Mouse (Mus musculus): ENCODE data around the gene Lpp.

Lpp gene

GRCm38 (mm10) chr16:24822182-24822875 is 429.0 kb downstream of the Lpp start:
- no peak for DNase-seq

GRCm38 (mm10) chr16:24822918-24823317 is 429.6 kb downstream of the Lpp start:
- DNase-seq = no peak

GRCm38 (mm10) chr16:24826390-24826789 is 433.1 kb downstream of the Lpp start:
- DNase-seq = no peak

- no peak for DNase-seq
These were observed 435.0 kb downstream of the Lpp start for GRCm38 (mm10) chr16:24828207-24828803.

GRCm38 (mm10) chr16:24829860-24830259 is 436.6 kb downstream of the Lpp start:
- no peak for DNase-seq

- DNase-seq = no peak
These were observed 437.6 kb downstream of the Lpp start for GRCm38 (mm10) chr16:24830939-24831338.

GRCm38 (mm10) chr16:24833221-24833620 is 439.9 kb downstream of the Lpp start:
- DNase-seq = no peak

GRCm38 (mm10) chr16:24834536-24834935 is 441.2 kb downstream of the Lpp start:
- DNase-seq = no peak

GRCm38 (mm10) chr16:24836550-24836949 is 443.2 kb downstream of the Lpp start:
- DNase-seq = no peak

- DNase-seq = no peak
These were observed 445.7 kb downstream of the Lpp start for GRCm38 (mm10) chr16:24839018-24839417.

- no peak for DNase-seq
These were observed 446.8 kb downstream of the Lpp start for GRCm38 (mm10) chr16:24840073-24840472.

GRCm38 (mm10) chr16:24846141-24846540 is 452.8 kb downstream of the Lpp start:
- DNase-seq = no peak

- no peak for DNase-seq
These were observed 466.3 kb downstream of the Lpp start for GRCm38 (mm10) chr16:24859509-24860140.

- peak; percentile 18 to 24 for DNase-seq
These were observed 467.1 kb downstream of the Lpp start for GRCm38 (mm10) chr16:24860445-24860844.

GRCm38 (mm10) chr16:24861374-24861773 is 468.1 kb downstream of the Lpp start:
- no peak for DNase-seq

- DNase-seq = peak; percentile 19 to 53
These were observed 480.9 kb downstream of the Lpp start for GRCm38 (mm10) chr16:24874235-24874634.

GRCm38 (mm10) chr16:24875661-24876060 is 482.4 kb downstream of the Lpp start:
- DNase-seq = no peak

- DNase-seq = no peak
These were observed 485.7 kb downstream of the Lpp start for GRCm38 (mm10) chr16:24878977-24879376.

- no peak for DNase-seq
These were observed 487.4 kb downstream of the Lpp start for GRCm38 (mm10) chr16:24880698-24881097.

GRCm38 (mm10) chr16:24881981-24882775 is 488.9 kb downstream of the Lpp start:
- DNase-seq = no peak

GRCm38 (mm10) chr16:24884017-24884416 is 490.7 kb downstream of the Lpp start:
- DNase-seq = no peak

- DNase-seq = peak; percentile 53 to 57
These were observed 493.0 kb downstream of the Lpp start for GRCm38 (mm10) chr16:24886346-24886745.

GRCm38 (mm10) chr16:24886943-24887342 is 493.6 kb downstream of the Lpp start:
- no peak for DNase-seq
